Mouse (Mus musculus) embryonic facial prominence, embryonic 13.5 days (tissue): ENCODE data around the gene Oas1g. TPM values are rescaled to one million over a fixed set of nuclear protein-coding genes. Genes with fewer than 3 reads are reported as not detected.

Experiments used
- ATAC-seq: fragments of 200-750 bp; cut with Nextera tagmentation; 2 replicates; pipeline ENCODE4 v1.8.0; 2017; ENCODE audit warnings: low read depth; ENCODE audit not compliant: insufficient number of reproducible peaks, insufficient read depth, low FRiP score, low TSS enrichment
- H3K27ac ChIP-seq: fragments of 300-500 bp; sonication (generic); 2 replicates; pipeline ENCODE4 v1.5.1; 2015; ENCODE audit warnings: moderate library complexity, mild to moderate bottlenecking, inconsistent platforms
- H3K27me3 ChIP-seq: fragments of 300-500 bp; sonication (generic); 2 replicates; pipeline ENCODE4 v1.6.1; 2015; ENCODE audit warnings: mild to moderate bottlenecking, inconsistent platforms
- H3K36me3 ChIP-seq: fragments of 300-500 bp; sonication (generic); 2 replicates; pipeline ENCODE4 v1.6.1; 2015; ENCODE audit warnings: mild to moderate bottlenecking, inconsistent platforms
- H3K4me1 ChIP-seq: fragments of 300-500 bp; sonication (generic); 2 replicates; pipeline ENCODE4 v1.6.1; 2015; ENCODE audit warnings: inconsistent platforms
- H3K4me2 ChIP-seq: fragments of 300-500 bp; sonication (generic); 2 replicates; pipeline ENCODE4 v1.6.1; 2015; ENCODE audit warnings: moderate library complexity, mild to moderate bottlenecking, inconsistent platforms
- H3K4me3 ChIP-seq: fragments of 300-500 bp; sonication (generic); 2 replicates; pipeline ENCODE4 v1.5.1; 2015; ENCODE audit warnings: mild to moderate bottlenecking, inconsistent platforms
- H3K9ac ChIP-seq: fragments of 300-500 bp; sonication (generic); 2 replicates; pipeline ENCODE4 v1.6.1; 2015; ENCODE audit warnings: mild to moderate bottlenecking, inconsistent platforms
- H3K9me3 ChIP-seq: fragments of 300-500 bp; sonication (generic); 2 replicates; pipeline ENCODE4 v1.6.1; 2016; ENCODE audit warnings: inconsistent platforms
- WGBS: fragments of 180-500 bp; shearing (Covaris S2); methylation state at CpG from one replicate; pipeline ENCODE4 v1.1.7; 2015; ENCODE audit warnings: mixed read lengths; 5-methylcytosine and 5-hydroxymethylcytosine counted together
- microRNA-seq: library from miRNA; unstranded; fragments of <30 nt; microRNA quantifications from one replicate; pipeline ENCODE4, GENCODE M21; 2016
- polyA plus RNA-seq: library from polyadenylated mRNA; unstranded; fragments of >200 nt; fragmentation: Nextera tagmentation; extraction: Ambion mirVana; gene quantifications from 2 replicates; pipeline ENCODE4 v1.2.1, GENCODE M21; 2015

The Oas1g gene
- polyA plus RNA-seq, 1 experiment from 2014 or later: 0.14 TPM

- WGBS: 62% methylated on average over 3 of the region's 3 CpGs
- Histone ChIP-seq H3K36me3 (no peaks in the 10 kb centered on the region), H3K9ac (no peak overlapping the region), H3K4me2 (no peak overlapping the region), H3K27ac (no peak overlapping the region), H3K9me3 (peaks cover 8% of the 10 kb centered on the region; the same call in 1 of the 2 replicates), H3K4me1 (0 out of 2 replicates have a peak, but pooled peaks cover 4% of the 10 kb centered on the region), H3K27me3 (no peaks in the 10 kb centered on the region), H3K4me3 (no peak overlapping the region)
- ATAC-seq: no peak
Measured at GRCm38 (mm10) chr5:120849601-120850136, 37.7 kb downstream of the Oas1g start.

GRCm38 (mm10) chr5:120847067-120847466 lies 40.3 kb downstream of the Oas1g start, which contains the start of gene Oas1f:
TSS of gene Oas1f (plus strand) at chr5:120847367.
- no peaks in the 10 kb centered on the region for H3K36me3 ChIP-seq
- no peak within 1 kb of the TSS for H3K4me3 ChIP-seq
- no peak within 1 kb of the TSS for H3K9ac ChIP-seq
- no peak for ATAC-seq
- H3K4me1 ChIP-seq: 0 out of 2 replicates have a peak, but pooled peaks cover 4% of the 10 kb centered on the region
- 75% methylated on average over 4 of the region's 4 CpGs for WGBS
- H3K9me3 ChIP-seq: no peaks in the 10 kb centered on the region; the same call in 1 of the 2 replicates
- H3K27ac ChIP-seq: no peak within 1 kb of the TSS
- H3K4me2 ChIP-seq: no peak within 1 kb of the TSS
- no peaks in the 10 kb centered on the region for H3K27me3 ChIP-seq

GRCm38 (mm10) chr5:120844713-120845112 lies 42.7 kb downstream of the Oas1g start:
- H3K9ac ChIP-seq: no peak overlapping the region
- no peak overlapping the region for H3K4me3 ChIP-seq
- 48% methylated on average over 3 of the region's 3 CpGs for WGBS
- no peaks in the 10 kb centered on the region; the same call in 1 of the 2 replicates for H3K9me3 ChIP-seq
- no peaks in the 10 kb centered on the region for H3K36me3 ChIP-seq
- no peak for ATAC-seq
- 0 out of 2 replicates have a peak, but pooled peaks cover 4% of the 10 kb centered on the region for H3K4me1 ChIP-seq
- H3K27ac ChIP-seq: peak overlapping the region; percentile 39; the same call in 1 of the 2 replicates
- no peaks in the 10 kb centered on the region for H3K27me3 ChIP-seq
- H3K4me2 ChIP-seq: no peak overlapping the region

- 6% methylated on average over 8 of the region's 8 CpGs for WGBS
- H3K4me1 ChIP-seq: no peaks in the 10 kb centered on the region
- H3K9me3 ChIP-seq: no peaks in the 10 kb centered on the region
- no peak overlapping the region for H3K9ac ChIP-seq
- H3K4me3 ChIP-seq: no peak overlapping the region
- H3K36me3 ChIP-seq: no peaks in the 10 kb centered on the region
- ATAC-seq: no peak
- H3K4me2 ChIP-seq: no peak overlapping the region
- H3K27ac ChIP-seq: no peak overlapping the region
- peaks cover 19% of the 10 kb centered on the region for H3K27me3 ChIP-seq
Measured at GRCm38 (mm10) chr5:120836731-120837585, 50.5 kb downstream of the Oas1g start.

- WGBS: 19% methylated on average over 17 of the region's 17 CpGs
- no peak overlapping the region for H3K4me3 ChIP-seq
- H3K4me1 ChIP-seq: no peaks in the 10 kb centered on the region
- ATAC-seq: no peak
- H3K27ac ChIP-seq: no peak overlapping the region
- H3K9ac ChIP-seq: no peak overlapping the region
- no peaks in the 10 kb centered on the region for H3K36me3 ChIP-seq
- H3K4me2 ChIP-seq: no peak overlapping the region
- peaks cover 19% of the 10 kb centered on the region for H3K27me3 ChIP-seq
- H3K9me3 ChIP-seq: no peaks in the 10 kb centered on the region
Measured at GRCm38 (mm10) chr5:120833335-120834280, 53.8 kb downstream of the Oas1g start.

GRCm38 (mm10) chr5:120831031-120831430 lies 56.4 kb downstream of the Oas1g start:
- 79% methylated on average over 4 of the region's 4 CpGs for WGBS
- Histone ChIP-seq H3K27ac (no peak overlapping the region), H3K36me3 (no peaks in the 10 kb centered on the region), H3K9ac (no peak overlapping the region), H3K9me3 (no peaks in the 10 kb centered on the region), H3K4me2 (no peak overlapping the region), H3K4me3 (no peak overlapping the region), H3K27me3 (peaks cover 15% of the 10 kb centered on the region), H3K4me1 (no peaks in the 10 kb centered on the region)
- ATAC-seq: no peak

Small RNAs within 50 kb of the gene (microRNA-seq; reads per million reads assigned to microRNA genes)
- not detected for gene Gm22907

Other genes starting within 250 kb of the Oas1g start
- 0.32 TPM in 1 of 2 replicates, not detected in the other for gene Rasal1, start 238.8 kb downstream of the Oas1g start, polyA plus RNA-seq
- 6.2 and 7.2 TPM in 2 replicates for gene Dtx1, start 175.7 kb downstream of the Oas1g start, polyA plus RNA-seq
- 0.21 and 0.38 TPM in 2 replicates for gene Oas2, start 137.8 kb downstream of the Oas1g start, polyA plus RNA-seq
- gene Oas3, start 110.0 kb downstream of the Oas1g start, polyA plus RNA-seq: 0.11 and 0.25 TPM in 2 replicates
- gene Oas1e, start 92.1 kb downstream of the Oas1g start, polyA plus RNA-seq: not detected in 2 replicates
- gene Oas1c, start 75.1 kb downstream of the Oas1g start, polyA plus RNA-seq: 0.32 and 0.46 TPM in 2 replicates
- not detected in 2 replicates for gene Oas1f, start 40.2 kb downstream of the Oas1g start, polyA plus RNA-seq
- not detected in 2 replicates for gene Oas1h, start 26.2 kb downstream of the Oas1g start, polyA plus RNA-seq
- gene Oas1a, start 19.9 kb upstream of the Oas1g start, polyA plus RNA-seq: 1.2 and 1.5 TPM in 2 replicates
- gene Oas1d, start 26.9 kb upstream of the Oas1g start, polyA plus RNA-seq: not detected in 2 replicates
- gene Rph3a, start 122.5 kb upstream of the Oas1g start, polyA plus RNA-seq: 0.15 and 0.19 TPM in 2 replicates